Mouse (Mus musculus) adipocyte (in vitro differentiated cells): Measurements from ENCODE around the gene Moap1.

ENCODE experiments used
- DNase-seq: peaks from one replicate; pipeline ENCODE4 v3.0.0-alpha.2; 2016; ENCODE audit warnings: low spot score

Moap1 gene

DNA sequence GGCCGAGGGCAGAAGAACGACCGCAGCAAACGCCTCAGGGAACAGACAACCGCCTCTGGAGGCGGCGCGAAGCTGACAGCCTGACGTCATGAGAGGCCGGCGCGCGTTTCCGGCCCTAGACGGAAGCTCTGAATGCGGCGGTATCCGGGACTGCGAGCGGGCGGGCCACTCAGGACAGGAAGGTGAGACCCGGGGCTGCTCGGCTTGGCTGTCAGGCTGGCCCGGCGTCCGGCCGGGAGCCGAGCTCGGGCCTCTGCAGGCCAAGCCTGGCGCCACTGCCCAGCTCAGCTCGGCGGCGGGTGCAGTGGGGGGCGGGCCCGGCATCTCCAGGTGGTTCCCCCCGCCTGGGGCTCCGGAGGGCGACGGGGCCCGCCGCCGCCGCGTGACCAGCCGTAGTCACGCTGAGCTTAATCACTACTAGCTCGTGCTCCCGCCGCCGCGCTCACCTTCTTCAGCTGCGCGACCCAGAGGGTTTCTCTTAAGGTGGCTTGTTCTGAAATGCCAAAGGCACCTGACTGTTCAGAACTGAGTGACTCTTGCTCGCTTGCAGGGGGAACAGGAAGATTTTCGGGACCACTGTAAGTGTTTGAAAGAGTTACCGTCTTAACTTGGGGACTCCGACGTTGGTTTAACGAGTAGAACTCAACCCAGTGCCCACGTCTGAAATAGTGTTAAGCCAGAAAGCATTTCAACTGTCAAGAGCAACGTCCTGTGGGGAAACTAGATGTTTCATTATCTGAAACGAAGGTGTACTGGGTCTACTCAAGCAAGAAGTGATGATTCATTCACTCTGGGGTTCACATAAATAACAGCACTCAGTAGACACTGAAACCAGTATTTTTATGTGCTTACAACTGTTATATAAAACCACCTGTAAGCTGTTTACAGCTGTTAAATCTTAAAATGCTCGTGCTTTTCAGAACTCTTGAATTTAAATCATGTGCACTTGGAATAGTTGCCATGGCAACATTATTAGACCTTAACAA is at the start of gene Moap1, which contains the start of gene Tmem251:
TSS of gene Moap1 (minus strand) at position 73 of the 986 bp plus-strand sequence.
TSS of gene Tmem251 (plus strand) at position 174 of the 986 bp plus-strand sequence.
- DNase-seq: peak; percentile 84

DNA sequence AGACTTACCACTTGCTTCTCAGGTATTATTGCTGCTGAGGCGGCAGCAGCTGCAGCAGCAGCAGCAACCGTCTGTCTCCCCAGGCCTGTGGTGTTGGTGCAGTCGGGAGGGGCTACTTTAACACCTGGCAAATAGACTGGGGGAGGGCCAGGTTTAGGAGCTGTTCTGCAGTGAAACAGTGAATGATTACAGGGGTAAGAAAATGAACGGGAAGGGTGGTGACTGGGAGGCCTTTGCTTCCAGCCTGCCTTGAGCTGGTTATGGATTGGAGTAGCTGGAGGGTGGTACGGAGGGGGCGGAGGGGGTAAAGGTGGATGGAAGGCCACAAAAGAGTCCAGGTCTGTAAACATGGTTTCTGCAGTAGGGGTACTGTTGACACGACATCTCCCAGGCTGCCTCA is 44.5 kb upstream of the Moap1 start:
- no peak for DNase-seq

DNA sequence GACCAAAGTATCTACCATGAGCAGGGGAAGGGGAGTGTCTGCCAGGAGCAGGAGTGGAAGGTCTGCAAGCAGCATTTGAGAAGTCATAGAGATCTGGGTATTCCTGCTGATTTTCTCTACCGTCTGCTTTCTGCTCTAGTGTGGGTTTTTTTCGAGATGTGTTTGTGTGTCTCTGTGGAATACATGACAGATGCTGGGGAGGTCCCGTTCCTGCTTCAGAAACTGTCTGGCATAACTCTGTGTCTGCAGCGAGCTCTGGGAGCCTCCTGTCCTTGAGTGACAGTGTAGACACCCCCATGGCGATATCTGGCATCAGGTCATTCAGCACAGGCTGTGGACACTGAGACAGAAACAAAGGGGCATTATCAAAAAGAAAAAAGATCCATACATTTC is 42.1 kb upstream of the Moap1 start:
- no peak for DNase-seq

DNA sequence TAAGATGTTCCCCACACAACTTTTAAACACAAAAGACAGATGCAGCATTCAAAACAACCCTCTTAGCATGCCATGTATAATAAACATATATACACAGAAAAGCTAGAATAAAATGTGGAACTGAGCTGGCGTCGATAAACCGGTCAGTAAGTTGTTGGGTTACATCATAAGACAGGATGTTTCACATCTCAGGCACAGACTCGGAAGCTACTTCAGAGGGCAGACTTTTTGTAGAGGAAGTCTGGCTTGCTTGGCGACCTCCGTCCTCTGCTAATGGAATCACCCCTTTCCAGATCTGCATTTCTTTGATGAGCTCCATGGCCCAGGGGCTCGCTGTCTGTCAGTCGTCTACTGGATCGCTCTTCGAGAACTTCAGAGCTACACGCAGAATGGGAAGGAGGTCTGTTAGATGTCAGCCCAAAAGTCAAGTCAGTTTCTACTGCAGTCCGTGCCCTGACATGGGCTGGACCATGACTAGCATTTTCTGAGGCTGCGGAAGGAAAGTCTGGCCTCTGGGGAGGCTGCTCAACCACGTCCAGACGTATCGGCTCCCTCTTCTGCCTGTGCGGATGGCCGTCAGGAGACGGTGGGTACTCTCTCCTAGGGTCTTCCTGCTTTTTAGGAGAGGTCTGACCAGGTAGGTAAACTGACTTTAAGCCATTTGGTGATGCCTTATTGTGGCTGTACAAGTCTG is 41.6 kb upstream of the Moap1 start:
- DNase-seq: no peak

DNA sequence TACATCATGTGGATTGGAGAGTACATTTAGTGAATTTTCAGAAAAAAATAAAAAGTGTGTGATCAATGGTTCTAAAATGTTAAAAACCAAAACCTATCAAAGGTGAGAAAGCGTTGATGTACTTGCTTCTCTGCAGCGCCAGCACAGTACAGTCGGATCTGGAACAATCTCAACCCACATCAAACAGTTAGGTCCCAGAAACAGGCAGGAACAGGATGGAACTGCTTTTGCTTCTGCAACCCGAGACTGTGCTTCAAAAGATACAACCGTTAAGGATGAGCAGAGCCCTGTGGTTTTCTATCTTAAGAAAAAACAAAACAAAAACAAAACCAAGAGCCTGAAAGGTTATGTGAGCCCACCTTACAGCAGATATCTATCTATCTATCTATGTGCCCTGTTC is 39.4 kb upstream of the Moap1 start:
- no peak for DNase-seq

DNA sequence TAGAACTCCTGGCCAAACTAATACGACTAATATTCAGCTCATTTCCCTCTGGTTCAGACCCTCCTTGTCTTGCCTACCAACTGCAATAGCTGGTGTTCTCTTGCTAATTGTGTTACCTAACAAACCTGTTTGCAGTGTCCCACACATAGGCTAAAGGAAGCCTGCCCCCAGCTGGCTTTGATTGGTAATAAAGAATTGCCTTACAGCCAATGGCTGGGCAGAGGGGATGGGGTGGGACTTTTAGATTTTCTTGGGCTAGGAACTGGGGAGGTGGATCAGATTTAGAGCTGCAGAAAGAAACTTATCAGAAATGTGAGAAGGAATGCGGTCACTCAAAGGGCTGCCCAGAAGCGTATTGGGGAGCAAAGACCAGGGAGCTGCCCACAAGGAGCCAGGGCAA is 36.0 kb upstream of the Moap1 start:
- DNase-seq: peak; percentile 16

DNA sequence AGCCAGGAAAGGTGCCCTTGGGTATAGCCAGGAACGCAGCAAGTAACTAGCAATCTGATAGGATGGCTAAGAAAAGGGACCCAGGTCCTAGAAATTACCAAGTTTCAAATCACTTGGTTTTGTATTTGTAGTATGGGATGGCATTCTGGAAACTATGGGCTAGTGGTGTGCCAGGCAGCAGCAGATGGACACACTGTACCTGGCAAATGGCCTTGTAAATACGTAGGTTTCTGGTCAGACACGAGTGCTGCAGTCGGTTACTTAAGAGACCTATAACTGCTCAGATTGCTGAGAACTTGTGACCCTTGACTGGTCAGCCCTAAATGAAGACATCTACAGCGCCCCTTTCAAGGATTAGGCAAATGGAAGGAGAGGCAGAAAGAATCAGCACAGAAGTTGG is 34.7 kb upstream of the Moap1 start:
- DNase-seq: no peak

DNA sequence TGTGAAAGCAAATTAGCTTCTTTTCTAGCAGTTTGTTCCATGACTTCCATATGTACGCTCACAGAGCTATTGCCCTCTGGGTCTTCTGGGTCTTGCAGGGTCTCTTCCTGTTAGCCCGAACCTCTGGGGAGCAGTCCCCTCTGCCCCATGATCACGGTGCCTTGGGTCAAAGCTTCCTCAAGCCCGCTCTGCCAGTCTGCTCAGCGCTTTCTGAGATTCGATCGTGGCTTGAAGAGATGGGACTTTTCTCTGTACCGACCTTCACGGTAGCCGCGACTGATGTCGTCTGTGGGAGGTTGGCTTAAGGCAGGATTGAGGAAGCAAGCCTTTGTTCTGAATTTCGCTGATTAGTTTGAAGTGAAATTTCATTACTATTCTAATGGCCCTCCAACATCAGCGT is 32.6 kb upstream of the Moap1 start:
- DNase-seq: no peak

DNA sequence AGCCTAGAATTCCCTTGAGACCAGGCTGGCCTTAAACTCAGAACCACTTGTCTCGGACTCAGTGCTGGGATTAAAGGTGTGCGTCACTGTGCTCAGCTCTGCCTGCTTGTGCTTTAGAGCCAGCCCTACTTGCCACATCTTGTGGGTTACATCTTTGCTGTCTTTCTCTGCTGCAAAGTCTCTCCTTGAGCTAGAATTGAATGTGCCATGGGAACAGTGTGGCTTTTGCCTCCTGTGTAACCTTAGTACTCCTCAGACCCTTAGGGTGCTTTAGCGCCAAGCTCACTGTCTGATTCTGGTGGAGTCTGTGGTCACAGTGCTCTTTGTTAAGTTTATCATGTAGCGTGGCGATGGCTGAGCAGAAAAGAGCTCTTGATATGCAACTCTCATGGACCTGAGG is 29.2 kb upstream of the Moap1 start:
- no peak for DNase-seq

DNA sequence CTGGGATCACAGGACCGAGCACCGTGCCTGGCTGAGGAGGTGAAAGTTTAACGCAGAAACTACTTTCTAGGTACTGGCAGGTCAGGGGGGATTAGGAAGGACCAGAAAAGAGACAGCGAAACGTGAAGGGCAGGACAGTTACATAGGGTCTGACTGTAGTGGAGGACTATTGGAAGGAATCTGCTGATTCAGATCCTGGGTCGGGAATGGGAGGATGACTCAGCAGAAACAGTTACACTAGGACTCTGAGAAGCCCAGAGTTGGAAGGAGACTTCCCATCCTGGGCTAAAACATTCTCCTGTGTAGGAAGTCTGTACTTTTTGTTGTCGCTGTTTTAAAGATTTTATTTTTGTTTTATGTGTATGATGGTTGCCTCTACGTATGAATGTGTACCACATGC is 28.1 kb upstream of the Moap1 start:
- no peak for DNase-seq

DNA sequence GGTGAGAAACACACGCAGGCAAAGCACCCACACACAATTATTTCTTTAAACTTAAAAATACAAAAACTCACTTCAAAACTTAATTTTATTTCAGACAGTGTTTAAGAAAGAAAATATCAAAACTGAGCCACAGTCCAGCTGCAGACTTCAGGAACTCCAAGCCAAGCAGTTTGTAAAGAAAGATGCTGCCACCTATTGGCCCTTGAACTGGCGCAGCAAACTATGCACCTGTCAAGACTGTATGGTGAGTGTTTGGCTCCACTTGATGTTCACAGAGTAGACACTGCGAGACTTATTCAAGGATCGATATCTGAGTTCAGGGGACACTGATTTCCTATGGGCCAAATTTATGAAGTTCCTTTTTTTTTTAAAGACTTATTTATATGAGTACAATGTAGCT is 25.5 kb upstream of the Moap1 start:
- DNase-seq: no peak

DNA sequence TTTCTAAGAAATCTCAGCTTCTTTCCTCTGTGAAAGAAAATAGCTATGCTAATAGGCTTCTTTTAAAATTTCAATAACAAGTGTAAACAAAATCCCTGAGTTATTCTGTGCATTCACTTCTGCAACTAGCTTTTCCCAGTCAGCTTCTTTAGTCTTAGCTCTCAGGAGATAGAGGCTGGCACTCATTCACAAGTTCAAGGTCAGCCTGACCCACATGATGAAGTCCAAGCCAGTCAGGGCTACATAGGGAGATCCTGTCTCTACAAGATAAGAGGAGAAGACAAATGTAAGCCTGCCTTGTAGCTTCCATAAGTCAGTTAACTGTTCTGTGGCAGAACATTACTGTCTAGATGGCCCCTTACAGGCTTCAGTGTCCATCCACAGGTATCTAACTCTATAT is 20.2 kb upstream of the Moap1 start:
- no peak for DNase-seq

DNA sequence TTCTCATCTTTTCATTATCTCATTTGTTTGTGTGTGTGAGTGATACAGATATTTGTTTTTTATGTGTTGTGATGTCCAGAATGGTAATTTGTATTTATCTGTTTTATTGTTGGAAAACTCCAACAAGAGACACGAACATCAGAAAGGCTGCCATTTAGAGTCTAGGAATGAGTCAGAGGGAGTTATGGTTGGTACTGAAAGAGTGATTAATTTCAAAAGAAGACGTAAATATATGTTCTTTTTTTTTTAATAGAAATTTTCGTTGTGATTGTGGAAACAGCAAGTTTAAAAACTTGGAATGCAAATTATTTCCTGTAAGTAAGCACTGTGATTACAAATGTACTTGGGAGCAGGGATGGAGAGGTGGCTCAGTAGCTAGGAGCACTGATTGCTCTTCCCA is 18.2 kb upstream of the Moap1 start:
- DNase-seq: no peak

DNA sequence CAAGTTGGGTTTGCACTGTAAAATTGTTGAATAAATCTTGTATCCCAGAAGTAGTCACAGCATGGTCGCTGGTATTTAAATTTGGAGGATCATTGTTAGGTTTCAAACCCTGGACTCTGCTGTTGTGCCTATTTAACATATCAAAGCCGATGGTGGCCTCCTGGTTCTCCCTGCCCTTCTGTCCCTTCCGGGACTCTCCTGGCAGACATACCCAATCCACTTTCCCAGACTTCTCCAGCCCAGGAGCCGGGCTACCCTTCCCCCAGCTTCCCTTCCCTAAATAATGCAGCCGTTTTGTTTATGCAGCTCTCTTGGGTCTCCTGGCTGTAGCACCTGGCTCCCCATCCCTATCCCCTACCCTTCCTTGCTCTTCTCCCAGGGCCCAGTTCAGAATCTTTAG is 15.5 kb upstream of the Moap1 start:
- DNase-seq: peak; percentile 25

DNA sequence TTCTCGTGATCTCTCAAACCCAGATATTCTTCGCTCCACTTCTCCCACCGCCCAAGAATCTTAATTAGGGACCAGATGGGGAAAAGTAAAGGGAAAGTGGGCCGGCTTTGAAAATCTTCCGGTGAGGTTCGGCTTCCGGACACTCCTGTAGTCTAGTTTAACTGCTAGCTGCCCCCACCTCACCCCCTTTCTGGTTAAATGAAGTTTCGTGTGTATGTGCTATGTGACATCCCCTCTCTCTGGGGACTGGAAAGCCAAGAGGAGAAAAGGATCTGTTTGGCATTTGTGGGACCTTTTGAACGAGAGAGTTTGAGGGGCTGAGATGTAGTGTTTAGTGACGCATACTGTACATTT is 14.9 kb upstream of the Moap1 start, which contains the start of gene Gm20604:
TSS of gene Gm20604 (minus strand) at position 270 of the 354 bp plus-strand sequence.
- peak; percentile 33 for DNase-seq

DNA sequence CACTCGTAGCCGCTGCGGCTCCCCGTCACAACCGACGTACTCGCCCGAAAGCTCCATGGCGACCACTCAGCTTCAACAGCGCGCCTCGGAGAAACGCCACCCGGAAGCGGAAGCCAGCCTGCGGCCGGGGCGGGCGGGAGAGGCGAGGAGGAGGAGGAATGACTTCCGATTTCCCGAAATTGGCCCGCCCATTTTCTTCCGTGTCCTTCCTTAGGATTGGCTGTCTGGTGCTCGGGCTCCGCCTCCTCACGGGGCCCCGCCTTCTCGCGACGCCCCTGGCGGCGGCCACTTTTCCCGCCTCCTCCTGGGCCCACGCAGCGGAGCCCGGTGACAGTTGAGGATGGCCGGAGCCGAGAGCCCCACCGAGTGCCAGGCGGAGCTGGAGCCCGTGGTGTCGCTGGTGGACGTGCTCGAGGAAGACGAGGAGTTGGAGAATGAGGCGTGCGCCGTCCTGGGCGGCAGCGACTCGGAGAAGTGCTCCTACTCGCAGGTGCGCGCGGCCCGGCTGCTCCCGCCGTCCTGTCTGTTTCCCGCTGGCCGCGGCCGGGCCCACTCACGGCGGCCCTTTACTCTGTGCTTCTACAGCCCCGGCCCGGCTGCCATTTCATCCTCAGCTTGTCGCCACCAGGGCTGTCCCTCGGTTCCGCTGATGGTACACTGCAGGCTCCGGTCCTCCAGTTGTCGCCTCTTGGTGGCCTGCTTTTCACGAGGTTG is 14.4 kb upstream of the Moap1 start, which contains the start of the genes Gm28051, Gon7 and Ubr7:
TSS of gene Gm28051 (minus strand) at position 77 of the 714 bp plus-strand sequence.
TSS of gene Gon7 (minus strand) at position 115 of the 714 bp plus-strand sequence.
TSS of gene Ubr7 (plus strand) at position 279 of the 714 bp plus-strand sequence.
- peak; percentile 98 for DNase-seq

DNA sequence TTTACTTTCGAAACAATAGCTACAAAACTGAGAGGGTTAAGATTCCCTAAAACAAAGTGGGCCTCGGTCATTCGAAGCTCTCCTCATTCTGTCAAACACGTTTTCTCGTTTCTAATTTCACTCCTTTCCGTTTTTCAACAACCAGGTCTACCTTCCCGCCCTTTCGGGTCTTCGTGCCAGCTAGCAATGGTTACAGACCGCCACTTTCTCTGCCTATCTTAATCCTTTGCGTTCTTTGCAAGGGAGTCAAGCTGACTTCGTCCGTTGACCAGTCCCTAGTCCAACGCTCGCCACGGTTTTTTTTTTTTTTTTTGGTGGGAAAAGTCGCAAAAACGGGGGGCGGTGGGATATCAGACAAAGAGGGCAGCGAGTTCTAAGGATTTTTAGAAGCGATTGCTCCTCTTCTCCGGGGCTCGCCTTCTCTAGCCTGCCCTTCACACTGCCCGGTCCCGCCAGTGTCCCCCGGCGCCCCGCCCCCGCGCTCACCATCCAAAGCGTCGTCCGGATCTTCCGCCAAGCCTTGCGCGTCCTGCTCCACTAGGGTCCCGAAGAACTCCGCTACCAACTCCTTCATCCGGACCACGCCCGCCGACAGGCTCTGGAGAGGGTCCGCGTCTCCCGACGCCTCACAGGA is 13.7 kb upstream of the Moap1 start:
- no peak for DNase-seq

DNA sequence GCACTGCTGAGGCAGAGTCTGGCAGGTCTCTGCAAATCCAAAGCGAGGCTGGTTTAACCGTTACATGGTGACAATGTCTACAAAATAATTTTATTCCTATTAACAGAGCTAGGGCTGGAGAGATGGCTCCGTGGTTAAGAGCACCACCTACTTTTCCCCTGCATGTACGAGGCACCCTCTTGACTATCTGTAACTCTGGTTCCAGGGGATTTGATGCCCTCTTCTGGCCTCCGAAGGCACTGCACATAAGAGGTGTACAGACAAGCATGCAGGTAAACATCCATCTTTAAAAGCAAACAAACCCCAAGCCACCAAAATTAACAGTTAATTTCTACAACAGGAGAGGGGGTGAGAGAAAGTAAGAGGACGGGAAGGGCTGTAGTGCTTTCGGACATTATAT is 12.8 kb upstream of the Moap1 start:
- DNase-seq: no peak

DNA sequence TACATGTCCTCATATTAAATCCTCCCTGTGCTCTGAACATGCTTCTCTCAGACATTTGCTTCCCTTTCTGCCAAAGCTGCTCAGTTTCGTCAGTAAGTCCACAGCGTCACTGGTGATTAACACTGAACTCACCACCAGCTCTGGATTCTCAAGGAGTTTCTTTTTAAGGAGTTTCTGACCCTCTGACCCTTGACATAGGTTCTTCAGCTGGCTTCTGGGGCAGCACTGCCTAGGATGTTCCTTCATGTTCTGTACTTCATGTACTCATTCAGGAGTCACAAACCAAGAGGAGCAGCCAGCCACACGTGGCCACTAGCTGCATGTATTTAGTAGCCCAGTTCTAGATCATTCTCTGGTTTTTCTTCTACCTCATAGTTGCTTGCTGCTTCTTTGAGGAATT is 4.8 kb upstream of the Moap1 start:
- peak; percentile 21 for DNase-seq

DNA sequence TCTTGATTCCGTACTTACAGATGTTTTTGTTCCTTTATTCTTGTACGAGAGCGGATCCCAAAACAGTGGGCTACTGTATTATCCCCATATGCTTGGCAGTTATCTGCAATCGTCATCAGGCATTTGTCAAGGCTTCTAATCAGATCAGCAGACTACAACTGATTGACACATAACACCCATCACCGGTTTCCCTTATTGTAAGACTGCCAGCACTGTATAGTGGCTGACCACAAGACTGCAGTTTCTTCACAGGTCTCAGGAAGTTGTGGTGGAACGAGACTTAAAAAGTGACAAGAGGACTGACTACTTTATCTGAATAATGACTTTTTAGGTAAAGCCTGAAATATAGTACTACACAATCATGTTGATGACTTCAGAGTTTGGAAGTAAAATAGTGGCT is 1.4 kb upstream of the Moap1 start:
- peak; percentile 29 for DNase-seq

DNA sequence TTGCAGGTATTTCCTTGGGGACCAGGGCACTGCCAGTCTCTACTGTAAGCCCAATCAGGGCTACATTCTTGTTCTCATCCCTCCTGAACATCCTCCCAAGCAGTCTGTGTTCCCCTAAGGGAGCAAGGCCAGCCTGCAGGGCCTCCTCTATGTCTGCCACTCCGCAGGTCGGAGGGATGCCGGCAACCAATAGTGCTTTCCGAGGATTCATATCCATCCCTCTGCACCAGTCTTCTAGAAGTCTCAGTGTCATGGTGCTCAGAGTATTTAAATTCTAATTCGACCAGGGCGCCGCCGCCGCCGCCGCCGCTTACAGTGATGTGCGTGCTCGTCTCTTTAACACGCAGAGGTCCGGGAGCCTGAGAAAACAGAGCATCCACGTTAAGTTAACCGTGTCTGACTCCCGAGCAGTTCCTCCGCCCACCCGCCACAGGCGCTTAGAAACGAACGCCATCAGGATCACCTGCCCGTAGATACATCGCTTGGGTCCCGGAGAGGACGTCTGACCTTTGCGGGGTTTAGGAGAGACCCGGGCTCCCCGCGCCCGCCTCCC is 349 bp downstream of the Moap1 start:
- no peak for DNase-seq
